Mouse (Mus musculus): ENCODE measurements at regions not wholly inside any gene's neighbourhood (a gene's known extent, or its start where the extent isn't known, plus 50 kb on each side); places are given as distances from the start of the nearest gene placed in this dataset.

GRCm38 (mm10) chr3:61418096-61418495 lies 52.3 kb upstream of the B430305J03Rik start:
- TF ChIP-seq GATA1 (IDR thresholded peaks at IDR 0.05; ENCODE audit: borderline replicate concordance, low read length) (no peak), FLI1 (IDR thresholded peaks at IDR 0.05; ENCODE audit: low read length) (no peak)

Measured in megakaryocyte, embryonic 14.5 days (primary cell).